Mouse (Mus musculus) hindbrain, embryonic 14.5 days (tissue): ENCODE measurements around the gene Tmem115. TPM values are rescaled to one million over a fixed set of nuclear protein-coding genes. Genes with fewer than 3 reads are reported as not detected.

Experiments
- ATAC-seq: fragments of 200-750 bp; cut with Nextera tagmentation; 2 replicates; pipeline ENCODE4 v1.8.0; 2017; ENCODE audit warnings: moderate number of reproducible peaks, mild to moderate bottlenecking, moderate TSS enrichment, moderate library complexity; ENCODE audit not compliant: low FRiP score
- DNase-seq: peaks from one replicate; pipeline ENCODE4 v3.0.0-alpha.2; 2015; ENCODE audit warnings: low spot score
- H3K27ac ChIP-seq: fragments of 300-500 bp; sonication (generic); 2 replicates; pipeline ENCODE4 v1.5.1; 2014; ENCODE audit warnings: mild to moderate bottlenecking, moderate library complexity
- H3K27me3 ChIP-seq: fragments of 300-500 bp; sonication (generic); 2 replicates; pipeline ENCODE4 v1.6.1; 2014; ENCODE audit warnings: mild to moderate bottlenecking, low read length, mixed read lengths; ENCODE audit not compliant: control insufficient read depth, insufficient read depth
- H3K36me3 ChIP-seq: fragments of 300-500 bp; sonication (generic); replicated peaks from 2 replicates; pipeline ENCODE4 v1.6.1; 2014; ENCODE audit not compliant: control insufficient read depth, insufficient read depth
- H3K4me1 ChIP-seq: fragments of 300-500 bp; sonication (generic); replicated peaks from 2 replicates; pipeline ENCODE4 v1.6.1; 2014; ENCODE audit warnings: antibody characterized with exemption, low read length, mixed read lengths; ENCODE audit not compliant: control insufficient read depth, insufficient read depth
- H3K4me2 ChIP-seq: fragments of 300-500 bp; sonication (generic); replicated peaks from 2 replicates; pipeline ENCODE4 v1.6.1; 2014; ENCODE audit warnings: mild to moderate bottlenecking, moderate library complexity
- H3K4me3 ChIP-seq: fragments of 300-500 bp; sonication (generic); replicated peaks from 2 replicates; pipeline ENCODE4 v1.5.1; 2014; ENCODE audit warnings: mild to moderate bottlenecking, low read length
- H3K9ac ChIP-seq: fragments of 300-500 bp; sonication (generic); 2 replicates; pipeline ENCODE4 v1.6.1; 2014
- H3K9me3 ChIP-seq: fragments of 300-500 bp; sonication (generic); 2 replicates; pipeline ENCODE4 v1.6.1; 2016; ENCODE audit warnings: low read length; ENCODE audit not compliant: control insufficient read depth
- WGBS: fragments of 180-500 bp; shearing (Covaris S2); extraction: QIAGEN DNeasy Blood & Tissue Kit; methylation state at CpG from one replicate; pipeline ENCODE4 v1.1.7; 2014; 5-methylcytosine and 5-hydroxymethylcytosine counted together
- polyA plus RNA-seq: library from polyadenylated mRNA; unstranded; fragments of >200 nt; fragmentation: Nextera tagmentation; extraction: Ambion mirVana; gene quantifications from 2 replicates; pipeline ENCODE4 v1.2.1, GENCODE M21; 2014

Gene Tmem115
- polyA plus RNA-seq, 1 experiment from 2014 or later, result 47.1 TPM

DNA sequence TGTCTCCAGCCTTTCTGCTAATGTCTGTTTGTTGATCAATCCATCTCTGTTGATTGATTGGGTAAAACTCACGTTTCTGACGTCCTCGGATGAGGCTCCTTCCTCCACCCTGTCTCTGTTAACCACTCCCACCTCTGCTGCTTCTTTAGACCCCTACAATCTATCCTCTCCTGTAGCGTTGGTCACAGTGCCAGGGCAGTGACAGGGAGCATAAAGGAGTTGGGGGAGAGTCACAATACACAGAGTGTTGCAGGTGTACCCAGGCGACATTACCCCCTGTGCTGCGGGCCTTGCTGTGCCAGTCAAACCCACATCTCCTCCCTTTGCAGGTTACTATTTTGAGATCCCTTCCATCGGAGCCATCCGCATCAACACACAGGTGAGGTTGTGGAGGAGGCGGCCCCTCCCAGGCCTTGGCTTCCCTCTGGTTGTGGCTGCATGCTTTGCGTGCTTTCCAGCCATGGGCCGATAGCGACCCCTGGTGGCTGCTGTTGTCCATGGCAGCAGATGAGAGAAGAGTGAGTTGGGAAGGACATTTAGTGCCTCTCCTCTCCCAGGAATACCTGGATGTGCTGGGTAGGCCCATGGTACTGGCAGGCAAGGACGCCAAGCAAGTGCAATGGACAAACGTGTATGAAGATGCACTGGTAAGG lies 19.3 kb upstream of the Tmem115 start:
- Histone ChIP-seq H3K36me3 (peaks cover 14% of the 10 kb centered on the region; the same call in 1 of the 2 replicates), H3K9ac (peak overlapping the region; percentile 32; the same call in 1 of the 2 replicates), H3K9me3 (no peaks in the 10 kb centered on the region), H3K4me1 (peaks cover 36% of the 10 kb centered on the region), H3K27me3 (no peaks in the 10 kb centered on the region), H3K4me2 (no peak overlapping the region), H3K4me3 (no peak overlapping the region), H3K27ac (0 out of 2 replicates have a peak overlapping the region, but pooled peaks have one; percentile 21)
- ATAC-seq, result peak; percentile 41; the same call in 1 of the 2 replicates
- 25% methylated on average over 14 of the region's 14 CpGs for WGBS
- DNase-seq, result peak; percentile 91

DNA sequence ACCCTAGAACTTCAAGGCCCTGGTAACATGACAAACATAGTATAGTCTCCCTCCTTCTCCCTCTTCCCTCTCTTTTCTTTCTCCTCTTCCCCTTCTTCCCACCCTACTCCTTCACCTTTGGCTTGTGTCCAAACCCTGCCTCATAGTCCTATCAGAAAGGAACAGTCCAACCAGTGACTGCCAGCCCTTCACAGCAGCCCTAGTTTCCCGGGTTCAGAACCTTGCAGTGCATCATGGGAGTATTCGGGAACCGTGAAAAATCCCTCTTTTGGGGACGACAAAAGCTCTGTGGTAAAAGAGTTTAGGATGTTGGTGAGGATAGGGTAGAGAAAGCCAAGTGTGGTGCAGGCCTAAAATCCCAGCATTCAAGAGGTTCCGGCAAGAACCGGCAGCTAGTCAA lies 13.4 kb upstream of the Tmem115 start:
- H3K4me3 ChIP-seq, result no peak overlapping the region
- H3K9ac ChIP-seq, result no peak overlapping the region
- peaks cover 14% of the 10 kb centered on the region; the same call in 1 of the 2 replicates for H3K36me3 ChIP-seq
- WGBS, result 33% methylated on average over 6 of the region's 6 CpGs
- H3K4me1 ChIP-seq, result peaks cover 20% of the 10 kb centered on the region; the same call in 1 of the 2 replicates
- H3K27me3 ChIP-seq, result peaks cover 9% of the 10 kb centered on the region
- H3K27ac ChIP-seq, result 0 out of 2 replicates have a peak overlapping the region, but pooled peaks have one; percentile 9
- DNase-seq (no peak), ATAC-seq (no peak)
- no peak overlapping the region for H3K4me2 ChIP-seq
- no peaks in the 10 kb centered on the region for H3K9me3 ChIP-seq

DNA sequence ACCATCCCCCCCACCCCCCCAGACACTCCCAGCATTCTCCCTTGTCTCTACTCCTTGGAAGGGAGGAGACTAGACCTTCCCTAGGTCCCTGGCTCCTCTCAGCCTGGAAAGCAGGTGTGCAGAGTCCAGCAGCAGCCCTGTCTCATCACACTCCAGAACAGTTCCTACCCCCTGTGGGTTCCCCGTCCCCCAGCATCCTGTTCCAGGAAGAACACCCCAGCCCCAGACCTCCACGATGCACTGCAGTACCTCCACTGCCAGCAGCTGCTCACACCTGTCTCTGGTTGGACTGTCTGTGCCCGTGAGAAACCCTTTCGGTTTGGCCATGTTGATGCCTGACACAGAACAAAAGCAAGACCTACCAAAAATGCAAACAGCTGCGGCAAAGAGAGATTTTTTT lies 12.6 kb upstream of the Tmem115 start:
- 60% methylated on average over 5 of the region's 5 CpGs for WGBS
- Histone ChIP-seq H3K36me3 (peaks cover 14% of the 10 kb centered on the region; the same call in 1 of the 2 replicates), H3K9ac (no peak overlapping the region), H3K4me2 (no peak overlapping the region), H3K27ac (no peak overlapping the region), H3K9me3 (no peaks in the 10 kb centered on the region), H3K4me3 (no peak overlapping the region), H3K4me1 (peaks cover 20% of the 10 kb centered on the region; the same call in 1 of the 2 replicates), H3K27me3 (peaks cover 18% of the 10 kb centered on the region)
- ATAC-seq (no peak), DNase-seq (no peak)

DNA sequence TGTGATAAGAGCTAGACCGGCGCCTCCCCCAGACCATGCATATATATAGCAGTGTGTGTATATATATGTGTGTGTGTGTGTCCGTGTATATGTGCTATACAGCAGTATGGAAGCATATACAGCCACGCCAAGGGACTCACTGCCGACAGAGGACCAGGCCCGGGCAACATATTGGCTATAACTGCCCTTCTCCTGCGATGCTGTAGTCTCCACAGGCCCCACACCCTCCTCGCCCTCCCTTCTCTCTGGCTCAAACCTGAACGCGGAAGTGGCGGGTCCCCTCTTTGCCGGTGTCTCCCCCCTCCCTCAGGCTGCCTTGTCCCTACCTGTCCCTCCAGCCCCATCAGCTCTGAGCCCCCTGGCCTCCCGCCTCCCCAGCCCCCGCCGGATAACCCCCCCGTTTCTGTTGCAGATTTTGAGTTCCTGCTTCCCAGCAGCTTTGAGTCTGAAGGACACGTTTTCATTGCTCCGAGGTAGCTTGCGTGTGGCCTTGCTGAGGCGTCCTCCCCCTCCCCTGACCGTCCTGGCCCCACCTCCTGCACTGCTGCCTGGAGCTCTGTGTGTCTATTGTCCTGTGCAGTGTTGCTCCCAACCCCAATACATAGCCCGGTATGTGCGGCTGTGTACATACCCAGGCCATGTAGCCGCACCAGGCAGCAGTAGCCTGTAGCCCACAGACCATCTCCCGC lies 11.9 kb upstream of the Tmem115 start:
- no peak for ATAC-seq

DNA sequence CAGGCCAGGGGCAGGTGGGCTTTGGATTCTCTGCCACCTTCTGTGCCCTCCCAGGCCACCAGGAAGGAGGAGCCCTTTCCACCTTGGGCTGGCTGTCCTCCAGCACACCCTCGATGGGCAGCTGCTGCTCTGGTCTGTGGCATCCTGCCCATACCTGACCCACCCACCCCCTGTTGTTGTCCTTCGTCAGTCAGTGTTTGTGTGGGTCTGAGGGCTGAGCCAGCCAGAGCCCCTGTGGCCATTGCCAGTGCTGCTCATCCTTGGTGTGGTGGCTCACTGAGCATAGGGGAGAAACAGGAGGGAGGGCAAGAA lies 11.4 kb upstream of the Tmem115 start:
- no peak overlapping the region for H3K4me3 ChIP-seq
- H3K4me1 ChIP-seq, result peaks cover 20% of the 10 kb centered on the region; the same call in 1 of the 2 replicates
- no peaks in the 10 kb centered on the region for H3K9me3 ChIP-seq
- no peak overlapping the region for H3K4me2 ChIP-seq
- H3K27me3 ChIP-seq, result peaks cover 25% of the 10 kb centered on the region
- no peak for DNase-seq
- H3K9ac ChIP-seq, result 0 out of 2 replicates have a peak overlapping the region, but pooled peaks have one; percentile 1
- 0 out of 2 replicates have a peak overlapping the region, but pooled peaks have one; percentile 14 for H3K27ac ChIP-seq
- WGBS, result 18% methylated on average over 2 of the region's 2 CpGs
- ATAC-seq, result no peak; the same call in 1 of the 2 replicates
- H3K36me3 ChIP-seq, result peaks cover 9% of the 10 kb centered on the region; the same call in 1 of the 2 replicates

More for the DNA sequence above, 11.9 kb upstream of the Tmem115 start:
- Histone ChIP-seq H3K4me3 (no peak overlapping the region), H3K27me3 (peaks cover 24% of the 10 kb centered on the region), H3K4me1 (peaks cover 20% of the 10 kb centered on the region; the same call in 1 of the 2 replicates), H3K27ac (peak overlapping the region; percentile 38; the same call in 1 of the 2 replicates), H3K9me3 (no peaks in the 10 kb centered on the region), H3K9ac (0 out of 2 replicates have a peak overlapping the region, but pooled peaks have one; percentile 1), H3K4me2 (peak overlapping the region; percentile 19; the same call in 1 of the 2 replicates), H3K36me3 (peaks cover 12% of the 10 kb centered on the region; the same call in 1 of the 2 replicates)
- DNase-seq, result no peak
- 27% methylated on average over 25 of the region's 25 CpGs for WGBS

DNA sequence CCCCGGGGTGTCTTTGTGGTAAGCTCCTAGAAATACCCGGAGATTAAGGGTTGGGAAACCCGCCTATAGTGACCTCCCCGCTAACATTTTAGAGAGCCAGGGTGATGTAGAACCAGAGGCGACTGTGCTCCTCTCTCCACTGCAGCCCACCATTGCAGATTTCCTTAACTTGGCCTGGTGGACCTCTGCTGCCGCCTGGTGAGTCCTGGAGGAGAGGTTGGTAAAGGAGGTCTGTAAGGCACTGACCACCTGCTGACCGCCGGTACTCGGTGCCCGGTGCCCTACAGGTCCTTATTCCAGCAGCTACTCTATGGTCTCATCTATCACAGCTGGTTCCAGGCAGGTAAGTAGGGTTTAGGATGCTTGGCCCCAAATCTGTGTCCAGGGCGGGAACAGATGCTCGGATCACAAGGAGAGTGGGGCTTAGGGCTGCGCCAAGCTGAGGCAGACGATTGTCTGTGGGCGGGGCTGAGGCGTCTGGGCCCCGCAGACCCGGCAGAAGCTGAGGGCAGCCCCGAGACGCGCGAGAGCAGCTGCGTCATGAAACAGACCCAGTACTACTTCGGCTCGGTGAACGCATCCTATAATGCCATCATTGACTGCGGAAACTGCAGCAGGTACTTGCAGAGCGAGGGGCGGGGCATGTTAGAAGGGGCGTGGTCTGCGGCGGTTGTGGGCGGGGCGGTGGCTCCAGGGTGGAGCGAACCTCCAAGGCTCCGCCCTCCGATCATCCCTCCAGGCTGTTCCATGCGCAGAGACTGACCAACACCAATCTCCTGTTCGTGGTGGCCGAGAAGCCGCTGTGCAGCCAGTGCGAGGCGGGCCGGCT lies 7.3 kb upstream of the Tmem115 start:
- H3K9me3 ChIP-seq, result no peaks in the 10 kb centered on the region
- ATAC-seq (peak; percentile 42; the same call in 1 of the 2 replicates), DNase-seq (peak; percentile 51)
- no peak overlapping the region for H3K27ac ChIP-seq
- peak overlapping the region; percentile 22 for H3K4me3 ChIP-seq
- peaks cover 25% of the 10 kb centered on the region for H3K27me3 ChIP-seq
- peak overlapping the region; percentile 39; the same call in 1 of the 2 replicates for H3K9ac ChIP-seq
- peak overlapping the region; percentile 47 for H3K4me2 ChIP-seq
- no peaks in the 10 kb centered on the region for H3K36me3 ChIP-seq
- WGBS, result 6% methylated on average over 44 of the region's 44 CpGs
- peaks cover 11% of the 10 kb centered on the region; the same call in 1 of the 2 replicates for H3K4me1 ChIP-seq

DNA sequence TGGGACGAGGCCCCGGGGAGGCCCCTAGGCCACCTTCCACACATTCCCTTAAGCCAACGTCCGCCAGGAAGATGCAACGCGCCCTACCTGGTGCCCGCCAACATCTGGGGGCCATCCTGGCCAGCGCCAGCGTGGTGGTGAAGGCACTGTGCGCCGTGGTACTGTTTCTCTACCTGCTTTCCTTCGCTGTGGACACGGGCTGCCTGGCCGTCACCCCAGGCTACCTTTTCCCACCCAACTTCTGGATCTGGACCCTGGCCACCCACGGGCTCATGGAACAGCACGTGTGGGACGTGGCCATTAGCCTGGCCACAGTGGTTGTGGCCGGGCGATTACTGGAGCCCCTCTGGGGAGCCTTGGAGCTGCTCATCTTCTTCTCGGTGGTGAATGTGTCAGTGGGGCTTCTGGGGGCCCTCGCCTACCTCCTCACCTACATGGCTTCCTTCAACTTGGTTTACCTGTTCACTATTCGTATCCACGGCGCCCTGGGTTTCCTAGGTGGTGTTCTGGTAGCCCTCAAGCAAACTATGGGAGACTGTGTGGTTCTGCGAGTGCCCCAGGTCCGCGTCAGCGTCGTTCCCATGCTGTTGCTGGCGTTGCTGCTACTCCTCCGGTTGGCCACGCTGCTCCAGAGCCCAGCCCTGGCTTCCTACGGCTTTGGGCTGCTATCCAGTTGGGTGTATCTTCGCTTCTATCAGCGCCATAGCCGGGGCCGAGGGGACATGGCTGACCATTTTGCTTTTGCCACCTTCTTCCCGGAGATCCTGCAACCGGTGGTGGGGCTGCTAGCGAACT lies 860 bp downstream of the Tmem115 start:
- Histone ChIP-seq H3K4me1 (peaks cover 23% of the 10 kb centered on the region), H3K4me3 (peak overlapping the region; percentile 66), H3K36me3 (peaks cover 25% of the 10 kb centered on the region), H3K27ac (peak overlapping the region; percentile 48; the same call in 1 of the 2 replicates), H3K9ac (peak overlapping the region; percentile 78), H3K27me3 (no peaks in the 10 kb centered on the region), H3K9me3 (no peaks in the 10 kb centered on the region), H3K4me2 (peak overlapping the region; percentile 98)
- DNase-seq, result no peak
- WGBS, result under 1% methylated on average over 40 of the region's 40 CpGs
- ATAC-seq, result peak; percentile 10

DNA sequence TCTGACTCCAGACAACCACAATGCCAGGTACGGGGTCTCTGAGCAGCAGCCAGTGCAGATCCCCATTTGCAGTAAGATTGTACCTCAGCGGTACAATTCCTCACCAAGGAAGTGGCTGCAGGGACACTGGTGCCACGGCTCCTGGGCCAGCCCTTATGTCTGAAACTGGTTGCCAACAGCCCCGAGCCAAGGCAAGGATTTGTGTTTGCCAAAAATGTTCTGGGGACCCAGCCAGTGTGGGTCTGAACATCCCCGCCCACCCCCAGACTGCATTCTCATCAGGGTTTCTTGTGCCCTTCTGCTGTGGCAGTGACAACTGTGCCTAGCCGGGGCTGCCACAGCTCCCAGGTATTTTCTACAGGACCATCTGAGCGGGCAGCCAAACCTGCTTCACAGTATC lies 4.5 kb downstream of the Tmem115 start:
- H3K27me3 ChIP-seq, result no peaks in the 10 kb centered on the region
- peaks cover 42% of the 10 kb centered on the region for H3K4me1 ChIP-seq
- no peak overlapping the region for H3K9ac ChIP-seq
- ATAC-seq (no peak), DNase-seq (no peak)
- H3K9me3 ChIP-seq, result no peaks in the 10 kb centered on the region
- H3K4me2 ChIP-seq, result no peak overlapping the region
- H3K4me3 ChIP-seq, result no peak overlapping the region
- 96% methylated on average over 7 of the region's 7 CpGs for WGBS
- H3K27ac ChIP-seq, result no peak overlapping the region
- H3K36me3 ChIP-seq, result peaks cover 36% of the 10 kb centered on the region
